Mouse (Mus musculus) embryo, embryonic 10 days (tissue): ENCODE data around the gene Hmgcll1.

ENCODE experiments used
- DNase-seq: peaks from one replicate; pipeline ENCODE4 v3.0.0-alpha.2; 2015; ENCODE audit warnings: low spot score

Gene Hmgcll1

DNA sequence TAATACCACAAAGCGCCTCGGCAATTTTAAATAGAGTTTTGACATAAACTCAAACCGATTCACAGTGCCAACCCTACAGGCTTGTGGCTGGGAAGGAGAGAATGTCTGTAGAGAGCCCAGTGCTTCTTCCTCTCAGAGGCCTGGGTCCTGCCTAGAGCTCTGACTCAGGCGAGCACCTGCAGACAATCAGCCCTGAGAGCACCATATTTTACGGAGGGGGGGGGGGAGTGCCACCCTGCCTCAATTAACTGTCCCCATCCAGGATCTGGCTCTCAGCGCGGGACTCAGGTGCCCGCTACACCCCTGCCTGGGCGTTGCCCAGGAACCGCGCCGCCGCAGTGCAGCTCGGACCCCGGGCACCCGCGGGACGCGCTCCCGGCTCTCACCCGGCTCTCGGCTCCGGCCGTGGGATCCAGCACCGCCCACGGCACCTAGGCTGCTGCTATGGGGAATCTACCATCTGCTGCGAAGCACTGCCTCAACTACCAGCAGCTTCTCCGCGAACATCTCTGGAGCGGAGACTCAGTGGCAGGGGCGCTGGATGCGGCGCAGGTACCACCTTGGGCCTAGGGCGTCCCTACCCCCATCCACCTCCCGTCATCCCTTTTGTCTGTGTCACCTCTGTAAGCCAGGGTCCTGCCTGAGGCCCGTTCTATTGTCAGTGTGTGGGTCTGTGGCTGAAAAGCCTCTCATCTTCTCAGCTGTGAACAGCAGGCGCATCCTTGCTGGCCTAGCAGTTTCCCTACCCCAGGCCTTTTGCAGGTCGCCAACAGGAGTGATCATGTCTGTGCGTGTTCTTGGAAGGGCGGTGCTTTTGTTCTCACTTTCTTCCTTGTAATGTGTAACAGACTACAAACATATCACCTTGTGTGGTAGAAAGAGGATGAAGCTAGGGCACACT, at the start of gene Hmgcll1:
Gene Hmgcll1 (plus strand): TSS at position 225 of the 901 bp plus-strand sequence.
- peak; percentile 52 for DNase-seq

- no peak for DNase-seq
These were observed 34.6 kb upstream of the Hmgcll1 start for GRCm38 (mm10) chr9:75980097-75980496.

- DNase-seq: no peak
These were observed 33.5 kb upstream of the Hmgcll1 start for GRCm38 (mm10) chr9:75981139-75981538.

DNA sequence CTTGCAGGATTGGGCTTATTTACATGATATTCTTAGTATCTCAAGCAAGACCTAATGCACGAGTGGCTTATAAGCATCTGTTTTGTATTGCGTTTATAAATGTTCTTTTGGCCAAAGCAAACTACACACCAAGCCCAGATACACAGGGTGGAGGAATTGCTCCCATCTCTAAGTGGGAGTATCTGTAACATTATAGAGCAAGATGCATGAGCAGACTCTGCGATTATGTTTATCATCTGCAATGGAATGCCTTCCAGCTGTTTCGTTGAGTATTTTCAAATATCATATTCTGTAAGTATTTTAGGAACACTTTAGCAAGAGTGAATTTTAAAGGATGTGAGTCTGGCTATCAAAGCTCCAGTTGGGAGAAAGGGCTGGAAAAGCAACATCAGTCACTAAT, 25.2 kb upstream of the Hmgcll1 start:
- DNase-seq: no peak

GRCm38 (mm10) chr9:75998791-75999350, 15.8 kb upstream of the Hmgcll1 start:
- DNase-seq: no peak

- no peak for DNase-seq
These were observed 13.5 kb upstream of the Hmgcll1 start for GRCm38 (mm10) chr9:76000876-76001858.

DNA sequence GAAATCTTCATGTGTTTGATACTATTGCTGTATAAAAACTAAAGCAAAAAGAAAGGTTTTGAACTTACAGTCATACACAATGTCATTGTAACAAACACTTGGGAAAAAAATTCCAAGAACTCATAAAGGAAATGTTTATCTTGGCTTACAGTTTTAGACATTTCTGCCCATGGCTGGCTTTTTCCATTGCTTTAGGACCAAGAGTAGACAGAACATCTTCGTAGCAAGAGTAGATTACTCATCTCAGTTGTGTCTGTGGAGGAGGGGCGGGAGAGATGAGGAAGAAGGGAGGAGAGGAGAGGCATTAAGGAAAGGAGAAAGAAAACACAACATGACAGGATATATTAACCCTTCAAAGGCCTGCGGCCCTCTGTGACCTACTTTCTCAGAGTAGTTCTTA, 11.6 kb upstream of the Hmgcll1 start:
- DNase-seq: no peak

- no peak for DNase-seq
These were observed 11.0 kb upstream of the Hmgcll1 start for GRCm38 (mm10) chr9:76003637-76004036.

DNA sequence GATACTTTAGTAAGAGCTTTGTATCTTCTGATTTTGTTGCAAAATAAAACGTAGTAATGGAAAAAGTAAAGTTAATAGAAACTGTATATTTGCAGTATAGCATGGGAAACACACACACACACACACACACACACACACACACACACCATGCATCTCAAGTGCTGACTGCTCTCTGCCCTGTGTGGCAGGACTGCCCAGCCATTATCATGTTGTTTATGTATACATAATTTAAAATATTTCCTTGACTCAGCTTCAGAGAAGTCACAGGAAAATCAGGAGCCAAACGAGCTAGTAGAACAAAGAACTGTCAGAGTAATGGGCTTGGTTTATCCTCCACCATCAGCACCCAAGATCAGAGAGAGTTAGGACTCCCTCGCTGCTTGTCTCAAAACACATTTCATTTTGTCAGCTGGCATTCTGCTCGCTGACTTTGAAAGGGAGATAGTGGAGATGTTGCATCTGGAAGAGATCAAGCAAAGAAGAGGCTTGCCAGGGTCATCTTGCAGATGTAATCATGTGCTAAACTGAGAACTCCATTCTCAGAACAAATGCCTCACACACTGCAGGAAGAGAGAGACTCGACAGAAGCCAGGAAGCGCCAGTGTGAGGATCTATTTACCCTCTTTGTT, 7.2 kb upstream of the Hmgcll1 start:
- DNase-seq: peak; percentile 65

- peak; percentile 18 for DNase-seq
These were observed 866 bp upstream of the Hmgcll1 start for GRCm38 (mm10) chr9:76013789-76014188.

- DNase-seq: no peak
These were observed 1.3 kb downstream of the Hmgcll1 start for GRCm38 (mm10) chr9:76015971-76016370.

GRCm38 (mm10) chr9:76016506-76016905, 1.9 kb downstream of the Hmgcll1 start:
- no peak for DNase-seq

GRCm38 (mm10) chr9:76023551-76023973, 8.9 kb downstream of the Hmgcll1 start:
- DNase-seq: no peak

DNA sequence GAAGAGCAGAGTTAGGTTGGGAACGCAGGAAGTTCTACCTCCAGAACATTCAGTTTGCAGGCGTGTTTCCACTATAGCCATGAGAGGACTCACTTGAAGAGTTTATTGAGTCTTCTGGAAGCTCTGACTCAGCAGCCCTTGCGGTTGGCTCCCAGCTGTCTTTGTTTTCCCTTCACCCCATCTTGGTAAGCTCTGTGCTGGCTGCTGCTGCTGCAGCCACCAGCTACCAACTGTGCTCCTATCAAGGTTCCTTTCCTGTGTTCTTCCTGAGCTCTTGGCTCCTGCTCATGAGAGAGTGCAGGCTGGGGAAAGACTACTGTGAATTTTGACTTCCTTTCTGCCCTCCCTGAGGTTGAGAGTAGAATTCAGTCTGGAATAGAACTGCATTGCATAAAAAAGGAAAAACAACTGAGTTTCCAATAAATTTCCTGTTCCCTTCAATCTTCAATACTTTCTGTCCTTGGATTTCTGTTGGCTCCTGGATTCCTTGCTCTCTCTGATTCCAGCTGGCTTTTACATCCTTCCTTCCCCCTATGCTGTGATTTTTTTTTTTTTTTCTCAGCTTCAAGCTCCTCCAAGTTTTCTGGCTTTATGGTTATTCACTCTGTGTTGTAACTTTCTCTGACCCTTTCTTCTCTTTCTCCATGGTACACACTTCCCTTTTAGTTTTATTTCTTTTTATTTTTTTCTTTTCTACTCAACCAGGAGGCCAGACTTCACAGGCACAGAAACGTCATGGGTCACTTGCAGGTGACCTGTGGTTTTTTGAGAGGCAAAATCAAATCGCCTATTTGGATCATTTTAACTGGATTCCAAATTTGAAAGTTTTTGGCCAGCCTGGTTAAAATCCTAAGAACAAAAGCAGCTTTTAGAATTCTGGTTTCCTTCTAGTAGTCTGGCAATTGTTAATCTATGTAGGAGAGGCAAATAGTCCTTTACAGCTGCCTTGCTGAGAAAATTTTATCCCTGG, 9.9 kb downstream of the Hmgcll1 start:
- no peak for DNase-seq

DNA sequence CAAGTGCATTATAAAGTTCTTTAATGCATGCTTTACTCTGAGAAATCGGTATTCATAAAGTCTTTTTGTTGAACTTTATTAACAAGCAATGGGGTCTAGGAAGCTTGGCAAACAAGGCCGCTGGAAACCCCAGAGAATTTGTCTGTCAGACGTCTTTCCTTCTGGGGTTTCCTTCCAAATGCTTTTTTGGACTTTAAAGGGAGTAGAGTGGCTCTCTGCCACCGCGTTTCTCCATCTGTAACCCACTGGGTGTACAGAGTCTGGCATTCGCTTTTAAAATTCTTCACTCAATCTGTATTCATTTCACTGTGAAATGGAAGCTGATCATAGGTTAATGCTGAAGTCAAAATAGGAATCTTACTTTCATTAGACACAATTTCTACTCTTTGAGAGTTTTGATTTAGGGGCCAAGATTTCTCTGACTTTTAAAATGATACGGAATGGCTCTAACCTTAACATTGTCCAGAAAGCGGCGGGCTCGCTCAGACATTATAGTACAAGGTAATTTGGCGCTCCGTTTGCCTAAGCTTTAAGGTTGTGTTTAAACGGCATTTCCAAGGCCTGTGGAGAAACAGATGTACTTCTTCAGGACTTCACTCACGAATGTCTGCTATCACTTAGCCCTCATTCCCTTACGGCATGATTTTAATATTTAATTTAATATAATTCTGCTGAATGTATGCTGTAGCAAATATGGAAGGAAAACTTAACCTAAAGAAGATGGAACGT, 15.0 kb downstream of the Hmgcll1 start:
- no peak for DNase-seq

- no peak for DNase-seq
These were observed 20.4 kb downstream of the Hmgcll1 start for GRCm38 (mm10) chr9:76035058-76035457.

GRCm38 (mm10) chr9:76038327-76039103, 23.9 kb downstream of the Hmgcll1 start:
- DNase-seq: no peak

- DNase-seq: no peak
These were observed 25.1 kb downstream of the Hmgcll1 start for GRCm38 (mm10) chr9:76039711-76040110.

DNA sequence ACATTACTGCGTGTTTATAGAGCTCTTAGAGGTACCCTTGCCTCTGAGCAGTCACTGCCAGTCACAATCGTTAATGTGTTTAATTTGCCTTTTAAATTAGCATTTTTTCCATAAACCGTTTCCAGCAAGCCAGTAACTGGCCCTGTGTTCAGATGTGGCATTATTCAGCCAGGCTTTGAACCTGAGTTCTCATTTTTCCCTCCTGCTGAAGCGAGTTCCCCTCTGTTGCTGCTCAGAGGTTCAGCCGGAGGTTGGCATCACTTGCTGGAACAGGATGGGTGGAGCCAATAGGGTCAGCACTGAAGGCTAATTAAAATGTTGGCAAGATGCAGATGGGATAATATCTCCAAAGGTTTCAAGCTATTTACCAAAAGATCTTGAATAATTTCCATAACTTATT, 28.7 kb downstream of the Hmgcll1 start:
- DNase-seq: no peak
